Mouse (Mus musculus): ENCODE data around the gene Dnph1. TPM values are rescaled to one million over a fixed set of nuclear protein-coding genes. Genes with fewer than 3 reads are reported as not detected.
A peak's percentile ranks its signal among the peaks of the same experiment; 100 is the strongest.

Dnph1 gene
- polyA plus RNA-seq, 1 experiment from 2014 or later: 26.4 TPM

DNA sequence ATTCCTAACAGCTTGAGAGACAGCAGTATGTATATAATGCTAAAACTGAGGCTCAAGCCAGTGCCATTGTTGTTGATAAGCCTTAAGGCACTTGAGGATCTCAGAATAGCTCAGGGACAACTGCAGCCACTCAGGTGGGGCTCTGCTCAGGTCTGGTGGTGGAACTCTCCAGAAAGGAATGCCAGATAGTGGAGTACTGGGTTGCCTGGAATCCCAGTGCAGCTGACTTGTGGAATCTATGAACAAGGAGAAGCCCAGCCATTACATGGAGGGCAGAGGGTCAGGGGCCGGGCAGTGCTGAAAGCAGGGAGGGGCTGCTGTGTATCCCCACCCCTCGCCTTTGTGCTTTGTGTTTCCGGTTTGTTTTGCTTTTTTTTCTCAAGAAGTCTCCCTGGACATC is 38.1 kb upstream of the Dnph1 start:
- ATAC-seq (ENCODE audit: insufficient number of reproducible peaks, insufficient read depth, low FRiP score, low read depth): peak; percentile 40
- H3K4me2 ChIP-seq (ENCODE audit: low read length): peak overlapping the region; percentile 34
- peak overlapping the region; percentile 50 to 66 for H3K27ac ChIP-seq (replicated peaks in 1 of 2; ENCODE audit: control insufficient read depth in 1 of 2, insufficient read depth in 1 of 2, low read depth in 2 of 2, low read length in 2 of 2)

DNA sequence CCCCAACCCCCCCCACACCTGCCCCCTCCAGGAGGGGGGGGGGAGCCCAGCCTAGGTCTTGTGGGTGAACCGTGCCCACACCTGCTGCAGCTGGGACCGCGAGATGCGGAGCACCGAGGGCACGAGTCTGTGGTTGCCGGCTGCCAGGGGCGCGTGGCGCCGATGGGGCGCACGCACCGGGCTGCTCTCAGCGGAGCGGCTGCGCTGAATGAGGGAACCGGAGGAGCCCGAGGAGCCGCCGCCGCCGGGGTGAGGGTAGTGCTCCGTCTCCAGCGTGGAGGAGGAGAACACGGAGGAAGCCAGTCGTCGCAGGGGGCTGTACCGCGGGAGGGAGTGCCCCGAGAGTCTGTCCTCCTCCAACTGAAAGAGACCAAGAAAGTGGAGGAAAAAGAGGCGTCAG is 35.8 kb upstream of the Dnph1 start:
- H3K4me1 ChIP-seq (ENCODE audit: control insufficient read depth in 2 of 2, insufficient read depth in 2 of 2, low read length in 2 of 2): peaks cover 31 to 38% of the 10 kb centered on the region in 2 experiments
- H3K9ac ChIP-seq (ENCODE audit: low read length): peak overlapping the region; percentile 68
- H3K27me3 ChIP-seq (ENCODE audit: control insufficient read depth, insufficient read depth, low read length): peaks cover 42% of the 10 kb centered on the region
- H3K36me3 ChIP-seq (ENCODE audit: control insufficient read depth, insufficient read depth, low read length): no peaks in the 10 kb centered on the region
- peak overlapping the region; percentile 85 for H3K4me2 ChIP-seq (ENCODE audit: low read length)
- no peak for ATAC-seq (ENCODE audit: insufficient number of reproducible peaks, insufficient read depth, low FRiP score, low read depth)
- H3K4me3 ChIP-seq (ENCODE audit: control insufficient read depth in 1 of 2, insufficient read depth in 1 of 2, low read depth in 1 of 2, low read length in 2 of 2): peak overlapping the region; percentile 32 to 43
- no peak overlapping the region for H3K27ac ChIP-seq (replicated peaks in 1 of 2; ENCODE audit: control insufficient read depth in 1 of 2, insufficient read depth in 1 of 2, low read depth in 2 of 2, low read length in 2 of 2)
- 0% methylated on average over 31 of the region's 32 CpGs for WGBS
- no peaks in the 10 kb centered on the region for H3K9me3 ChIP-seq (ENCODE audit: control insufficient read depth, low read length)

More for the DNA sequence above, 38.1 kb upstream of the Dnph1 start:
- Histone ChIP-seq H3K4me3 (ENCODE audit: control insufficient read depth in 1 of 2, insufficient read depth in 1 of 2, low read depth in 1 of 2, low read length in 2 of 2) (no peak overlapping the region), H3K9ac (ENCODE audit: low read length) (no peak overlapping the region), H3K27me3 (ENCODE audit: control insufficient read depth, insufficient read depth, low read length) (peaks cover 48% of the 10 kb centered on the region), H3K4me1 (ENCODE audit: control insufficient read depth in 2 of 2, insufficient read depth in 2 of 2, low read length in 2 of 2) (peaks cover 43 to 56% of the 10 kb centered on the region in 2 experiments), H3K36me3 (ENCODE audit: control insufficient read depth, insufficient read depth, low read length) (no peaks in the 10 kb centered on the region), H3K9me3 (ENCODE audit: control insufficient read depth, low read length) (no peaks in the 10 kb centered on the region)
- WGBS: 9% methylated on average over 3 of the region's 3 CpGs

GRCm38 (mm10) chr17:46461347-46461746 is 35.2 kb upstream of the Dnph1 start:
- Histone ChIP-seq H3K4me2 (ENCODE audit: low read length) (peak overlapping the region; percentile 85), H3K36me3 (ENCODE audit: control insufficient read depth, insufficient read depth, low read length) (no peaks in the 10 kb centered on the region), H3K4me1 (ENCODE audit: control insufficient read depth in 2 of 2, insufficient read depth in 2 of 2, low read length in 2 of 2) (peaks cover 29 to 32% of the 10 kb centered on the region in 2 experiments), H3K9me3 (ENCODE audit: control insufficient read depth, low read length) (no peaks in the 10 kb centered on the region), H3K27me3 (ENCODE audit: control insufficient read depth, insufficient read depth, low read length) (peaks cover 36% of the 10 kb centered on the region), H3K9ac (ENCODE audit: low read length) (peak overlapping the region; percentile 68), H3K27ac (replicated peaks in 1 of 2; ENCODE audit: control insufficient read depth in 1 of 2, insufficient read depth in 1 of 2, low read depth in 2 of 2, low read length in 2 of 2) (no peak overlapping the region), H3K4me3 (ENCODE audit: control insufficient read depth in 1 of 2, insufficient read depth in 1 of 2, low read depth in 1 of 2, low read length in 2 of 2) (peak overlapping the region; percentile 32 to 43)
- WGBS: 11% methylated on average over 8 of the region's 8 CpGs
- no peak for ATAC-seq (ENCODE audit: insufficient number of reproducible peaks, insufficient read depth, low FRiP score, low read depth)

- ATAC-seq (ENCODE audit: insufficient number of reproducible peaks, insufficient read depth, low FRiP score, low read depth): no peak
- H3K4me1 ChIP-seq (ENCODE audit: control insufficient read depth in 2 of 2, insufficient read depth in 2 of 2, low read length in 2 of 2): peaks cover 29 to 32% of the 10 kb centered on the region in 2 experiments
- 28% methylated on average over 5 of the region's 5 CpGs for WGBS
These were observed 34.3 kb upstream of the Dnph1 start for GRCm38 (mm10) chr17:46462226-46462625.

DNA sequence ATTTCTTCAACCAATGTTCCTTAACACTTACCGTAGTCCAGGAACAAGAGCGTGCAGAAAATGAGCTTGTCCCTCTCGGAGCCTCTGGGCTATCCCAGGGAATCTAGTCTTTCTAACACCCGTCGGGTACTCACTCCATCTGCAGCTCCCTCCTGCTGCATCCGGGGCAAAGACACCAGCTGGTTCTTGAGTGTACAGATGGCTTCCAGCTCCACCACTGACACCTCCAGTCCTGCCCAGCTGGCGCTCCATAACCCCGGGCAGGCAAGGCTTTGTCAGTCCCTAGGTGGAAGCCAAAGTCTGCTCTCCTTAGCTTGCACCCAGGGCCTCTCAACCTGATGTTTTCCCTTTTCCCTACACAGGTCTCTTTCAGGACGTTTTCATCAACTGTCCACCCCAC is 28.7 kb upstream of the Dnph1 start:
- no peak for ATAC-seq (ENCODE audit: insufficient number of reproducible peaks, insufficient read depth, low FRiP score, low read depth)
- Histone ChIP-seq H3K9me3 (ENCODE audit: control insufficient read depth, low read length) (no peaks in the 10 kb centered on the region), H3K4me1 (ENCODE audit: control insufficient read depth in 2 of 2, insufficient read depth in 2 of 2, low read length in 2 of 2) (no peaks in the 10 kb centered on the region), H3K9ac (ENCODE audit: low read length) (no peak overlapping the region), H3K27me3 (ENCODE audit: control insufficient read depth, insufficient read depth, low read length) (peaks cover 11% of the 10 kb centered on the region; the same call in 1 of the 2 replicates), H3K27ac (replicated peaks in 1 of 2; ENCODE audit: control insufficient read depth in 1 of 2, insufficient read depth in 1 of 2, low read depth in 2 of 2, low read length in 2 of 2) (no peak overlapping the region), H3K4me3 (ENCODE audit: control insufficient read depth in 1 of 2, insufficient read depth in 1 of 2, low read depth in 1 of 2, low read length in 2 of 2) (no peak overlapping the region), H3K36me3 (ENCODE audit: control insufficient read depth, insufficient read depth, low read length) (no peaks in the 10 kb centered on the region), H3K4me2 (ENCODE audit: low read length) (no peak overlapping the region)
- WGBS: 76% methylated on average over 9 of the region's 9 CpGs

More at GRCm38 (mm10) chr17:46462226-46462625, 34.3 kb upstream of the Dnph1 start:
- Histone ChIP-seq H3K27ac (replicated peaks in 1 of 2; ENCODE audit: control insufficient read depth in 1 of 2, insufficient read depth in 1 of 2, low read depth in 2 of 2, low read length in 2 of 2) (no peak overlapping the region), H3K36me3 (ENCODE audit: control insufficient read depth, insufficient read depth, low read length) (no peaks in the 10 kb centered on the region), H3K4me2 (ENCODE audit: low read length) (no peak overlapping the region), H3K27me3 (ENCODE audit: control insufficient read depth, insufficient read depth, low read length) (peaks cover 32% of the 10 kb centered on the region), H3K4me3 (ENCODE audit: control insufficient read depth in 1 of 2, insufficient read depth in 1 of 2, low read depth in 1 of 2, low read length in 2 of 2) (no peak overlapping the region), H3K9me3 (ENCODE audit: control insufficient read depth, low read length) (no peaks in the 10 kb centered on the region), H3K9ac (ENCODE audit: low read length) (no peak overlapping the region)

GRCm38 (mm10) chr17:46476601-46477000 is 19.9 kb upstream of the Dnph1 start:
- no peak for ATAC-seq (ENCODE audit: insufficient number of reproducible peaks, insufficient read depth, low FRiP score, low read depth)
- Histone ChIP-seq H3K27me3 (ENCODE audit: control insufficient read depth, insufficient read depth, low read length) (peaks cover 9% of the 10 kb centered on the region), H3K4me1 (ENCODE audit: control insufficient read depth in 2 of 2, insufficient read depth in 2 of 2, low read length in 2 of 2) (no peaks in the 10 kb centered on the region), H3K4me3 (ENCODE audit: control insufficient read depth in 1 of 2, insufficient read depth in 1 of 2, low read depth in 1 of 2, low read length in 2 of 2) (no peak overlapping the region), H3K36me3 (ENCODE audit: control insufficient read depth, insufficient read depth, low read length) (no peaks in the 10 kb centered on the region), H3K27ac (replicated peaks in 1 of 2; ENCODE audit: control insufficient read depth in 1 of 2, insufficient read depth in 1 of 2, low read depth in 2 of 2, low read length in 2 of 2) (no peak overlapping the region), H3K4me2 (ENCODE audit: low read length) (no peak overlapping the region), H3K9ac (ENCODE audit: low read length) (no peak overlapping the region), H3K9me3 (ENCODE audit: control insufficient read depth, low read length) (no peaks in the 10 kb centered on the region)
- 77% methylated on average over 8 of the region's 8 CpGs for WGBS

- no peak for ATAC-seq (ENCODE audit: insufficient number of reproducible peaks, insufficient read depth, low FRiP score, low read depth)
- no peaks in the 10 kb centered on the region for H3K4me1 ChIP-seq (ENCODE audit: control insufficient read depth in 2 of 2, insufficient read depth in 2 of 2, low read length in 2 of 2)
- H3K27ac ChIP-seq (replicated peaks in 1 of 2; ENCODE audit: control insufficient read depth in 1 of 2, insufficient read depth in 1 of 2, low read depth in 2 of 2, low read length in 2 of 2): no peak overlapping the region
- no peaks in the 10 kb centered on the region for H3K9me3 ChIP-seq (ENCODE audit: control insufficient read depth, low read length)
- no peak overlapping the region for H3K9ac ChIP-seq (ENCODE audit: low read length)
- H3K4me3 ChIP-seq (ENCODE audit: control insufficient read depth in 1 of 2, insufficient read depth in 1 of 2, low read depth in 1 of 2, low read length in 2 of 2): no peak overlapping the region
- 82% methylated on average over 15 of the region's 15 CpGs for WGBS
- H3K36me3 ChIP-seq (ENCODE audit: control insufficient read depth, insufficient read depth, low read length): no peaks in the 10 kb centered on the region
- no peak overlapping the region for H3K4me2 ChIP-seq (ENCODE audit: low read length)
- peaks cover 9% of the 10 kb centered on the region for H3K27me3 ChIP-seq (ENCODE audit: control insufficient read depth, insufficient read depth, low read length)
These were observed 19.2 kb upstream of the Dnph1 start for GRCm38 (mm10) chr17:46477286-46477685.

GRCm38 (mm10) chr17:46483561-46484001 is 12.9 kb upstream of the Dnph1 start:
- peaks cover 46% of the 10 kb centered on the region for H3K27me3 ChIP-seq (ENCODE audit: control insufficient read depth, insufficient read depth, low read length)
- no peaks in the 10 kb centered on the region for H3K9me3 ChIP-seq (ENCODE audit: control insufficient read depth, low read length)
- WGBS: 0% methylated on average over 16 of the region's 16 CpGs
- no peak for ATAC-seq (ENCODE audit: insufficient number of reproducible peaks, insufficient read depth, low FRiP score, low read depth)
- H3K27ac ChIP-seq (replicated peaks in 1 of 2; ENCODE audit: control insufficient read depth in 1 of 2, insufficient read depth in 1 of 2, low read depth in 2 of 2, low read length in 2 of 2): no peak overlapping the region
- H3K4me2 ChIP-seq (ENCODE audit: low read length): peak overlapping the region; percentile 84
- H3K9ac ChIP-seq (ENCODE audit: low read length): peak overlapping the region; percentile 57
- peaks cover 6 to 11% of the 10 kb centered on the region in 2 experiments; a peak in 3 of 4 replicates for H3K4me1 ChIP-seq (ENCODE audit: control insufficient read depth in 2 of 2, insufficient read depth in 2 of 2, low read length in 2 of 2)
- no peaks in the 10 kb centered on the region for H3K36me3 ChIP-seq (ENCODE audit: control insufficient read depth, insufficient read depth, low read length)
- H3K4me3 ChIP-seq (ENCODE audit: control insufficient read depth in 1 of 2, insufficient read depth in 1 of 2, low read depth in 1 of 2, low read length in 2 of 2): peak overlapping the region; percentile 40 to 41
